Mouse (Mus musculus) adrenal gland, postnatal 10 days (tissue): ENCODE measurements around the gene Serpinb9d. TPM values are rescaled to one million over a fixed set of nuclear protein-coding genes. Genes with fewer than 3 reads are reported as not detected.
"Not testable (repeated sequence)": the region's sequence is repeated elsewhere in the genome, so short reads cannot be mapped to it uniquely, and the experiment has no call there.

Source experiments
- DNase-seq: peaks from one replicate; pipeline ENCODE4 v3.0.0; 2021; ENCODE audit warnings: mixed read lengths
- long read RNA-seq, 2 experiments: library from polyadenylated mRNA; stranded (forward); transcript quantifications; one replicate each; pipeline ENCODE4 v2.0.0; 2021
- total RNA-seq, 2 experiments: library from RNA; stranded (reverse); gene quantifications; 2 replicates each; pipeline ENCODE4 v1.2.3; 2021

The Serpinb9d gene
- total RNA-seq: not detected
- long read RNA-seq, experiment 1: 0 reads
- long read RNA-seq, experiment 2: 0 reads

DNA sequence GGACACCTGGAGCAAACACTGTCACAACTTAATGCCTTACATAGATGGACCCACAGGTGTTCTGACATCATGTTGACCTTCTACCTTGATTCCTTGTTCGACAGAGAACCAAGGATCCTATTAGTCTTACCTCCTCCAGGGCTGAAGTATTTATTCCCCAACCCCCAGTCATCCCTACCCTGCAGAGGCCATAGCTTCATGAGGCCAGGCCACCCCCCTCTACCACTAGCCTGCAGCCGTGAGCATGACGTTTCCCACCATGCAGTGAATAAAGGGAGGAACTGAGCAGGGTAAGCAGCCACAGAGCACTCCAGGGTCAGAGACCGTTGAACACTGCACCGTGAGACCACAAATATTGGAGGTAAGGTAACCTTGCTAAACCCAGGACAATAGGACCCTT lies at the start of gene Serpinb9d:
Gene Serpinb9d, plus strand, starts transcription at position 301 of the 400 bp plus-strand sequence.
- DNase-seq: no peak

DNA sequence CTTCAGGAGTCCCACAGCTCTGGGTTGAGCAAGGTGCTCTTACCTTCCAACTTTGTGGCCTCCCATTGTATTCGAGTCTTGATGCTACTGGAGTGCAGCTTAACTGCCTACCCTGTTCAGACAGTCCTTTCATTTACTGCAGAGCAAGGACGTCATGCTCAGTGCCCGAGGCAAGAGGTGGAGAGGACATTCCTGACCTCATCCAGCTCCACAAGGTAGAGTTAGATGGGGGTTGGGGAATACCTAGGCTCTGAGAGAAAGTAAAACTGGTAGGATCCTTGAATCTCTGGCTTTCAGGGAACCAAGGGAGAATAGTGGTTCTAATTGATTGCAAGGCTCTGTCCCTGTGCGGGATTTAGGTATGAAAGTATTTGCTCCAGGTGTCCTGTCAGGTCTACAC lies 33.1 kb upstream of the Serpinb9d start, which contains the start of gene Serpinb9c:
Gene Serpinb9c, minus strand, starts transcription at position 101 of the 400 bp plus-strand sequence.
- no peak for DNase-seq

DNA sequence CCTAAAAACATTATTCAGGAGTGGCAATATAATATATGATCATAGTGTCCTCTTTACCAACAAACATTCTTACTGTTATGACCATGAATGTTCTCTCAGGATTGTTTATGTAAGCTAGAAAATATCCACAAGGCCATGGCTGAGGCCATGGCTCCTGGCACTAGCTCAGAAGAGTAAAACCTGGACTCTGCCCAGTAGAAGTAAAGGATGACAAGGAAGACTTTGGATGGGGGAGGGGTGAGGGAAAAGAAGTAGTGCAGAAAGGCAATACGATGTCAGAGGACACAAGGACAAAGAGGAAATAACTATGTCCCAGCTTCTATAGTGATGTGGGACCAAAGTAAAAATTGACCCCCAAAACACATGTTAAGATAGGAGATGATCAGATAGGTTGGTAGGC lies 2.3 kb upstream of the Serpinb9d start:
- peak; percentile 36 for DNase-seq

DNA sequence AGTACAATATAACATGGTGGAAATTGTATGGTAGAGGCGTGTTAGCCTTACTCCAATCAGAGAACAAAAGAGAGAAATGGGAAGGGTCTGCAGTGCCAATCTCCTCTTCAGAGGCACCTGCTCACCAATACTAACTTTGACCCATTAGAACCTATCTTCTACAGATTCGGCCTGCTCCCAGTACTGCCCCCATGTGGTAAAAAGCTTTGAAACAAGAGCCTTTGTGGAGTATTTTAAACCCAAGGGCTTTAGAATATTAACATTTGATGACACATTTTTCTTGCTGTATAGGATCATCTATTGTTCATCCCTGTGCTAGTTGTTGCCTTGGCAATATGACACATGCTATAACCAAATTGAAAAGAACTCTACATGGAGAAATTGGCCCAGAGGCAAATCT lies 7.0 kb downstream of the Serpinb9d start:
- DNase-seq: peak; percentile 11

DNA sequence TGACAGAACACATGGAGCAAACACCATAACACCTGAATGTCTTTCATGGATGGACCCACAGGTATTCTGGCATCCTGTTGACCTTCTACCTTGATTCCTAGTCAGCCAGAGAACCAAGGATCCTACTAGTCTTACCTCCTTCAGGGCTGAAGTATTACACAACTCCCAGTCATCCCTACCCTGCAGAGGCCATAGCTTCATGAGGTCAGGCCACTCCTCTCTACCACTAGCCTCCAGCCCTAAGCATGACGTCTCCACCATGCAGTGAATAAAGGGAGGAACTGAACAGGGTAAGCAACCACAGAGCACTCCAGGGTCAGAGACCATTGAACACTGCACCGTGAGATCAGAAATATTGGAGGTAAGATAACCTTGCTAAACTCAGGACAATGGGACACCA lies 56.6 kb downstream of the Serpinb9d start, which contains the start of gene Serpinb9e:
Gene Serpinb9e, plus strand, starts transcription at position 301 of the 400 bp plus-strand sequence.
- DNase-seq: not testable (repeated sequence)

Other genes starting within 250 kb of the Serpinb9d start
- gene Serpinb6b, start 227.8 kb upstream of the Serpinb9d start, total RNA-seq: 10 to 100 TPM; 20.1 to 32.0 TPM
- gene Serpinb9, start 189.7 kb upstream of the Serpinb9d start, total RNA-seq: 10 to 100 TPM; 12.9 to 16.3 TPM
- not detected for gene Serpinb9b, start 165.5 kb upstream of the Serpinb9d start, total RNA-seq
- under 1 TPM; 0.24 to 0.27 TPM for gene Serpinb1b, start 114.4 kb upstream of the Serpinb9d start, total RNA-seq
- not detected for gene Serpinb9c, start 33.2 kb upstream of the Serpinb9d start, total RNA-seq
- not detected for gene Serpinb9e, start 56.7 kb downstream of the Serpinb9d start, total RNA-seq
- not detected for gene Serpinb9f, start 131.1 kb downstream of the Serpinb9d start, total RNA-seq
- not detected for gene Gm11397, start 202.8 kb downstream of the Serpinb9d start, total RNA-seq